Mouse (Mus musculus): ENCODE measurements around the gene Mfsd4a. TPM values are rescaled to one million over a fixed set of nuclear protein-coding genes. Genes with fewer than 3 reads are reported as not detected.

Mfsd4a gene
- polyA plus RNA-seq, 2 experiments, result 1.1 to 12.3 TPM

GRCm38 (mm10) chr1:132032172-132032571 is 35.7 kb downstream of the Mfsd4a start:
- DNase-seq (ENCODE audit: low spot score) (no peak), ATAC-seq (ENCODE audit: low FRiP score, low read depth) (no peak)
- H3K4me1 ChIP-seq (ENCODE audit: control insufficient read depth, insufficient read depth, low read length), result no peaks in the 10 kb centered on the region
- no peaks in the 10 kb centered on the region for H3K9me3 ChIP-seq (ENCODE audit: control insufficient read depth, low read length)
- no peak overlapping the region for H3K27ac ChIP-seq (replicated peaks; ENCODE audit: low read depth, low read length)
- no peak for TF ChIP-seq POLR2A (IDR thresholded peaks at IDR 0.05; ENCODE audit: borderline replicate concordance, extremely low read depth, insufficient read depth, insufficient read length)
- H3K9ac ChIP-seq (ENCODE audit: low read depth, low read length, severe bottlenecking), result no peak overlapping the region
- H3K27me3 ChIP-seq (ENCODE audit: control insufficient read depth, insufficient read depth, low read length), result no peaks in the 10 kb centered on the region
- 92% methylated on average over 7 of the region's 7 CpGs for WGBS
- H3K4me2 ChIP-seq (replicated peaks; ENCODE audit: low read depth, low read length, severe bottlenecking), result no peak overlapping the region
- peaks cover 42% of the 10 kb centered on the region for H3K36me3 ChIP-seq (ENCODE audit: control insufficient read depth, insufficient read depth, low read length)
- no peak overlapping the region for H3K4me3 ChIP-seq (replicated peaks; ENCODE audit: low read length)

GRCm38 (mm10) chr1:132030574-132030973 is 37.3 kb downstream of the Mfsd4a start:
- Histone ChIP-seq H3K4me1 (ENCODE audit: control insufficient read depth, insufficient read depth, low read length) (no peaks in the 10 kb centered on the region), H3K9ac (ENCODE audit: low read depth, low read length, severe bottlenecking) (no peak overlapping the region), H3K27ac (replicated peaks; ENCODE audit: low read depth, low read length) (no peak overlapping the region), H3K27me3 (ENCODE audit: control insufficient read depth, insufficient read depth, low read length) (no peaks in the 10 kb centered on the region), H3K36me3 (ENCODE audit: control insufficient read depth, insufficient read depth, low read length) (peaks cover 52% of the 10 kb centered on the region), H3K4me3 (replicated peaks; ENCODE audit: low read length) (no peak overlapping the region), H3K4me2 (replicated peaks; ENCODE audit: low read depth, low read length, severe bottlenecking) (no peak overlapping the region), H3K9me3 (ENCODE audit: control insufficient read depth, low read length) (no peaks in the 10 kb centered on the region)
- ATAC-seq (ENCODE audit: low FRiP score, low read depth) (no peak), DNase-seq (ENCODE audit: low spot score) (no peak)
- WGBS, result 61% methylated on average over 2 of the region's 2 CpGs
- no peak for TF ChIP-seq POLR2A (IDR thresholded peaks at IDR 0.05; ENCODE audit: borderline replicate concordance, extremely low read depth, insufficient read depth, insufficient read length)

GRCm38 (mm10) chr1:132028413-132028812 is 39.4 kb downstream of the Mfsd4a start:
- Histone ChIP-seq H3K4me2 (replicated peaks; ENCODE audit: low read depth, low read length, severe bottlenecking) (no peak overlapping the region), H3K9me3 (ENCODE audit: control insufficient read depth, low read length) (no peaks in the 10 kb centered on the region), H3K9ac (ENCODE audit: low read depth, low read length, severe bottlenecking) (no peak overlapping the region), H3K36me3 (ENCODE audit: control insufficient read depth, insufficient read depth, low read length) (peaks cover 69% of the 10 kb centered on the region), H3K4me3 (replicated peaks; ENCODE audit: low read length) (no peak overlapping the region), H3K27ac (replicated peaks; ENCODE audit: low read depth, low read length) (no peak overlapping the region), H3K4me1 (ENCODE audit: control insufficient read depth, insufficient read depth, low read length) (no peaks in the 10 kb centered on the region), H3K27me3 (ENCODE audit: control insufficient read depth, insufficient read depth, low read length) (no peaks in the 10 kb centered on the region)
- WGBS, result 84% methylated on average over 9 of the region's 9 CpGs
- TF ChIP-seq POLR2A (IDR thresholded peaks at IDR 0.05; ENCODE audit: borderline replicate concordance, extremely low read depth, insufficient read depth, insufficient read length), result no peak
- DNase-seq (ENCODE audit: low spot score), result no peak
- ATAC-seq (ENCODE audit: low FRiP score, low read depth), result no peak

GRCm38 (mm10) chr1:132027978-132028377 is 39.9 kb downstream of the Mfsd4a start:
- Histone ChIP-seq H3K9me3 (ENCODE audit: control insufficient read depth, low read length) (no peaks in the 10 kb centered on the region), H3K36me3 (ENCODE audit: control insufficient read depth, insufficient read depth, low read length) (peaks cover 73% of the 10 kb centered on the region), H3K27me3 (ENCODE audit: control insufficient read depth, insufficient read depth, low read length) (no peaks in the 10 kb centered on the region), H3K9ac (ENCODE audit: low read depth, low read length, severe bottlenecking) (no peak overlapping the region), H3K4me1 (ENCODE audit: control insufficient read depth, insufficient read depth, low read length) (no peaks in the 10 kb centered on the region), H3K4me2 (replicated peaks; ENCODE audit: low read depth, low read length, severe bottlenecking) (no peak overlapping the region), H3K27ac (replicated peaks; ENCODE audit: low read depth, low read length) (no peak overlapping the region), H3K4me3 (replicated peaks; ENCODE audit: low read length) (no peak overlapping the region)
- DNase-seq (ENCODE audit: low spot score) (no peak), ATAC-seq (ENCODE audit: low FRiP score, low read depth) (no peak)
- WGBS, result 70% methylated on average over 5 of the region's 5 CpGs
- TF ChIP-seq POLR2A (IDR thresholded peaks at IDR 0.05; ENCODE audit: borderline replicate concordance, extremely low read depth, insufficient read depth, insufficient read length), result no peak

GRCm38 (mm10) chr1:132026925-132027646 is 40.8 kb downstream of the Mfsd4a start:
- peaks cover 77% of the 10 kb centered on the region for H3K36me3 ChIP-seq (ENCODE audit: control insufficient read depth, insufficient read depth, low read length)
- no peak for ATAC-seq (ENCODE audit: low FRiP score, low read depth)
- no peak for DNase-seq (ENCODE audit: low spot score)
- no peak overlapping the region for H3K9ac ChIP-seq (ENCODE audit: low read depth, low read length, severe bottlenecking)
- H3K4me3 ChIP-seq (replicated peaks; ENCODE audit: low read length), result no peak overlapping the region
- H3K27ac ChIP-seq (replicated peaks; ENCODE audit: low read depth, low read length), result no peak overlapping the region
- H3K4me1 ChIP-seq (ENCODE audit: control insufficient read depth, insufficient read depth, low read length), result no peaks in the 10 kb centered on the region
- no peak overlapping the region for H3K4me2 ChIP-seq (replicated peaks; ENCODE audit: low read depth, low read length, severe bottlenecking)
- H3K27me3 ChIP-seq (ENCODE audit: control insufficient read depth, insufficient read depth, low read length), result no peaks in the 10 kb centered on the region
- no peaks in the 10 kb centered on the region for H3K9me3 ChIP-seq (ENCODE audit: control insufficient read depth, low read length)
- 92% methylated on average over 11 of the region's 11 CpGs for WGBS
- TF ChIP-seq POLR2A (IDR thresholded peaks at IDR 0.05; ENCODE audit: borderline replicate concordance, extremely low read depth, insufficient read depth, insufficient read length), result no peak
